Mouse (Mus musculus) MEL (cell line): ENCODE measurements around the gene Map4k1. TPM values are rescaled to one million over a fixed set of nuclear protein-coding genes. Genes with fewer than 3 reads are reported as not detected.

Experiments
- DNase-seq: peaks from one replicate; pipeline ENCODE4 v3.0.0; 2011; ENCODE audit warnings: low read depth, low spot score
- H3K27ac ChIP-seq: 2 replicates; pipeline ENCODE4 v1.5.1; 2012; ENCODE audit warnings: low read depth, mild to moderate bottlenecking, control low read depth, low read length, moderate library complexity; ENCODE audit not compliant: control insufficient read depth
- H3K27me3 ChIP-seq, 2 experiments: fragments of 150-350 bp in 1 of 2; sonication (generic) in 1 of 2; 2 replicates each; pipeline ENCODE4 v1.6.1; 2012; ENCODE audit warnings: low read length in 2 of 2, mild to moderate bottlenecking in 2 of 2, improper control_type of control experiment in 1 of 2, moderate library complexity in 1 of 2; ENCODE audit not compliant: insufficient read depth in 2 of 2, control insufficient read depth in 1 of 2
- H3K36me3 ChIP-seq, 2 experiments: 2 replicates each; pipeline ENCODE4 v1.6.1; 2012 to 2014; ENCODE audit warnings: low read length in 2 of 2, improper control_type of control experiment in 1 of 2, inconsistent platforms in 1 of 2, mild to moderate bottlenecking in 1 of 2; ENCODE audit not compliant: insufficient read depth in 2 of 2, control insufficient read depth in 1 of 2
- H3K4me1 ChIP-seq, 2 experiments: fragments of 150-350 bp in 1 of 2; sonication (generic) in 1 of 2; 2 replicates each; pipeline ENCODE4 v1.6.1; 2012; ENCODE audit warnings: low read length in 2 of 2, improper control_type of control experiment in 1 of 2, mild to moderate bottlenecking in 1 of 2; ENCODE audit not compliant: insufficient read depth in 2 of 2, control insufficient read depth in 1 of 2
- H3K4me3 ChIP-seq, 2 experiments: fragments of 150-350 bp in 1 of 2; sonication (generic) in 1 of 2; 2 replicates each; pipeline ENCODE4 v1.5.1; 2012; ENCODE audit warnings: low read depth in 2 of 2, low read length in 2 of 2, mild to moderate bottlenecking in 2 of 2, moderate library complexity in 2 of 2, control low read depth in 1 of 2, improper control_type of control experiment in 1 of 2; ENCODE audit not compliant: control insufficient read depth in 1 of 2, insufficient read depth in 1 of 2
- H3K79me2 ChIP-seq: 2 replicates; pipeline ENCODE4 v1.6.1; 2012; ENCODE audit warnings: mild to moderate bottlenecking, low read length, moderate library complexity; ENCODE audit not compliant: control insufficient read depth, poor library complexity, insufficient read depth
- H3K9ac ChIP-seq: 2 replicates; pipeline ENCODE4 v1.6.1; 2012; ENCODE audit warnings: low read depth, mild to moderate bottlenecking, control low read depth, low read length, moderate library complexity; ENCODE audit not compliant: control insufficient read depth, poor library complexity, severe bottlenecking
- H3K9me3 ChIP-seq: fragments of 150-350 bp; sonication (generic); replicated peaks from 2 replicates; pipeline ENCODE4 v1.6.1; 2012; ENCODE audit warnings: mild to moderate bottlenecking, low read length, improper control_type of control experiment, moderate library complexity; ENCODE audit not compliant: insufficient read depth
- CHD1 ChIP-seq: IDR thresholded peaks from 2 replicates; pipeline ENCODE4 v1.6.1; 2012; ENCODE audit warnings: low read depth, mild to moderate bottlenecking, inconsistent platforms, low read length, improper control_type of control experiment
- ETS1 ChIP-seq: IDR thresholded peaks from 2 replicates; pipeline ENCODE4 v1.6.1; 2012; ENCODE audit warnings: low read depth, mild to moderate bottlenecking, inconsistent platforms, low read length, improper control_type of control experiment, moderate library complexity
- GATA1 ChIP-seq: IDR thresholded peaks from 2 replicates; pipeline ENCODE4 v1.6.1; 2011; ENCODE audit warnings: low read depth, low read length, improper control_type of control experiment
- JUND ChIP-seq: IDR thresholded peaks from 2 replicates; pipeline ENCODE4 v1.6.1; 2011; ENCODE audit warnings: low read depth, mild to moderate bottlenecking, improper control_type of control experiment, low read length
- KAT2A ChIP-seq: conservative IDR thresholded peaks from 2 replicates; pipeline ENCODE4 v1.6.1; 2012; ENCODE audit warnings: low read depth, low read length, improper control_type of control experiment, inconsistent platforms
- MAX ChIP-seq: IDR thresholded peaks from 2 replicates; pipeline ENCODE4 v1.6.1; 2011; ENCODE audit warnings: low read length, improper control_type of control experiment
- MYB ChIP-seq: IDR thresholded peaks from 2 replicates; pipeline ENCODE4 v1.6.1; 2011; ENCODE audit warnings: mild to moderate bottlenecking, low read depth, low read length, improper control_type of control experiment
- POLR2AphosphoS5 ChIP-seq: IDR thresholded peaks from 2 replicates; pipeline ENCODE4 v1.6.1; 2012; ENCODE audit warnings: low read depth, borderline replicate concordance, mild to moderate bottlenecking, inconsistent platforms, low read length, moderate library complexity, mixed read lengths
- RAD21 ChIP-seq: IDR thresholded peaks from 2 replicates; pipeline ENCODE4 v1.6.1; 2011; ENCODE audit warnings: mild to moderate bottlenecking, low read depth, low read length, improper control_type of control experiment
- TAL1 ChIP-seq: IDR thresholded peaks from 2 replicates; pipeline ENCODE4 v1.6.1; 2012; ENCODE audit warnings: mild to moderate bottlenecking, inconsistent platforms, low read length, moderate library complexity, mixed read lengths
- TCF12 ChIP-seq: IDR thresholded peaks from 2 replicates; pipeline ENCODE4 v1.6.1; 2014; ENCODE audit warnings: low read depth, mild to moderate bottlenecking, inconsistent platforms, low read length, improper control_type of control experiment, moderate library complexity
- UBTF ChIP-seq: IDR thresholded peaks from 2 replicates; pipeline ENCODE4 v1.6.1; 2012; ENCODE audit warnings: low read depth, mild to moderate bottlenecking, inconsistent platforms, low read length, improper control_type of control experiment, moderate library complexity, borderline replicate concordance; ENCODE audit not compliant: insufficient read depth
- USF1 ChIP-seq: IDR thresholded peaks from 2 replicates; pipeline ENCODE4 v1.6.1; 2014; ENCODE audit warnings: low read depth, mild to moderate bottlenecking, inconsistent platforms, low read length, improper control_type of control experiment, moderate library complexity
- ZKSCAN1 ChIP-seq: IDR thresholded peaks from 2 replicates; pipeline ENCODE4 v1.6.1; 2012; ENCODE audit warnings: low read depth, mild to moderate bottlenecking, inconsistent platforms, low read length, improper control_type of control experiment, moderate library complexity
- ZNF384 ChIP-seq: IDR thresholded peaks from 2 replicates; pipeline ENCODE4 v1.6.1; 2012; ENCODE audit warnings: low read depth, mild to moderate bottlenecking, inconsistent platforms, low read length, improper control_type of control experiment
- polyA plus RNA-seq, 2 experiments: library from polyadenylated mRNA; stranded (reverse) in 1 of 2; unstranded in 1 of 2; fragments of >175 nt in 1 of 2; fragments of >200 nt in 1 of 2; gene quantifications; 2 replicates each; pipeline versions ENCODE4 v1.2.1 to v1.2.4; 2012; ENCODE audit warnings: low replicate concordance in 2 of 2, low read depth in 1 of 2; ENCODE audit not compliant: insufficient read length in 2 of 2, insufficient read depth in 1 of 2, missing spikeins in 1 of 2
- total RNA-seq: library from RNA; depleted of rRNA; stranded (reverse); fragments of 300-350 nt; gene quantifications from 2 replicates; pipeline ENCODE4 v1.2.3, GENCODE M21; 2012

Gene Map4k1
- total and polyA plus RNA-seq, 3 experiments: 17.3 to 50.8 TPM; not detected in 1

DNA sequence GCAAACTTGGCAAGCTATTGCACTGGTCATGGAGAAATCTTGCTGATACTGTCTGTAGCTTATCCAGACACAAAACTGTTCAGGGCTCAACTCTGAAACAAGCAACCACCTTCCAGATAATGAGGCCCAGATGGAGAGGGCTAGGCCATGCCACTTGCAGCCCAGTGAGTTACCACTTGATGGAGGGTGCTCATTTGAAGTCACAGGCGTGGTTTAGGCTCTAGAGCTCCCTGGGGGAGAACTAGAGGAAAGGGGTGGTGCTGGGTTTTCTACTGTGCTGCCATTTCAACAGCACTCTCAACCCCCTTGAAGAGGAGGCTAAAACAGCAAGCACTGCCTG is 35.6 kb upstream of the Map4k1 start:
- no peak for DNase-seq

DNA sequence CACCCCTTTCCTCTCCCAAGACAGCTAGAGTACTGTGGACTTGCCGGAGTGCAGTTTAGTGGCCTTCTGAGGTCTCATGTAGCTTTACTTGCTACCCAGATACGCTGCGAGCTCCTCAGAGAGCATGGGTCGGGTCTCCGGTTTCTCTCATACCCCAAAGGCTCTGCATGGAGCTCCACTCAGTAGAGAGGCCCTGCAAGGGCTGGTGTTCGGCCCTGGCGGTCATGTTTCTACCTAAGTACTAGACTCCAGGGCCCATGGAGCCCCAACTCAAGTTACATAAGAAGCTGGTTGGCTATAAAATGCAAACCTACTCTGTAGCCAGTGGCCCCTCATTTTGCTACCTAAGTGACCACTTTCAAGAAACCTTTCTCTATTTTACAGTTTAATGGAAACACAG is 33.1 kb upstream of the Map4k1 start:
- H3K9ac ChIP-seq: no peak overlapping the region
- DNase-seq: no peak
- no peaks in the 10 kb centered on the region for H3K9me3 ChIP-seq
- H3K79me2 ChIP-seq: peaks cover 63% of the 10 kb centered on the region
- H3K27me3 ChIP-seq: no peaks in the 10 kb centered on the region
- H3K27ac ChIP-seq: no peak overlapping the region
- H3K36me3 ChIP-seq: peaks cover 10 to 33% of the 10 kb centered on the region in 2 experiments
- H3K4me3 ChIP-seq: no peak overlapping the region
- H3K4me1 ChIP-seq: peaks cover 9 to 19% of the 10 kb centered on the region in 2 experiments
- TF ChIP-seq RAD21 (no peak), ZNF384 (no peak), MAX (no peak), GATA1 (no peak), JUND (no peak), MYB (no peak)

More for the DNA sequence above, 35.6 kb upstream of the Map4k1 start:
- H3K4me1 ChIP-seq: peaks cover 4% of the 10 kb centered on the region in 2 experiments; a peak in 2 of 4 replicates
- no peak for TF ChIP-seq KAT2A
- TF ChIP-seq TAL1: no peak
- TF ChIP-seq MAX: no peak
- no peak for TF ChIP-seq RAD21
- no peak for TF ChIP-seq ZNF384
- no peak for TF ChIP-seq ETS1
- TF ChIP-seq UBTF: no peak
- TF ChIP-seq ZKSCAN1: no peak
- TF ChIP-seq POLR2AphosphoS5: no peak
- TF ChIP-seq CHD1: no peak
- TF ChIP-seq USF1: no peak
- TF ChIP-seq, all 39 proteins: peak for 0
- Histone ChIP-seq H3K4me3 (no peak overlapping the region), H3K27ac (no peak overlapping the region), H3K36me3 (peaks cover 10 to 14% of the 10 kb centered on the region in 2 experiments), H3K9ac (no peak overlapping the region), H3K79me2 (peaks cover 61% of the 10 kb centered on the region), H3K27me3 (no peaks in the 10 kb centered on the region), H3K9me3 (no peaks in the 10 kb centered on the region)

DNA sequence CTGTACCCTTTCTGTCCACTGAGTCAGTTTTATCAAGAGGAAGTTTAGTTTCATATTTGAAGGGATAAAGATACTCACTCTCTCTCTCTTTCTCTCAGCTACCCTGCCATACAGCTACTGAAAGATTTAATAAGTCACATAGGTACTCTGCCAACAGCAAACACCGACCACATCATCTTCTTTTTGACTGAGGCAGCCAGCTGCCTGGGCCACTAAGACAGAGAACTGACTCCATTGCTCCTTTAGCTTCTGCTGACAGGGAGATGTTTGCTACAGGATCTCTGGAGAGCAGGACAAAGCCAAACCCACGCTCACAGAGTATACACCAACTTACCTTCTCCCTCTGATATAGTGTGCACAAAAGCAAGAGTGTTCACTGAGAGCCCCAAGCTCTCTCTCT is 32.6 kb upstream of the Map4k1 start:
- Histone ChIP-seq H3K4me3 (no peak overlapping the region), H3K4me1 (peaks cover 13 to 24% of the 10 kb centered on the region in 2 experiments), H3K9me3 (no peaks in the 10 kb centered on the region)
- no peak for DNase-seq
- TF ChIP-seq ETS1 (no peak), TCF12 (no peak)
- TF ChIP-seq, all 39 proteins: peak for 0
- no peak overlapping the region for H3K27ac ChIP-seq
- no peak overlapping the region for H3K9ac ChIP-seq
- H3K36me3 ChIP-seq: peaks cover 7 to 37% of the 10 kb centered on the region in 2 experiments
- peaks cover 63% of the 10 kb centered on the region for H3K79me2 ChIP-seq
- no peaks in the 10 kb centered on the region for H3K27me3 ChIP-seq
